Mouse (Mus musculus): ENCODE data around the gene Sgms1.
A peak's percentile ranks its signal among the peaks of the same experiment; 100 is the strongest.

The Sgms1 gene

DNA sequence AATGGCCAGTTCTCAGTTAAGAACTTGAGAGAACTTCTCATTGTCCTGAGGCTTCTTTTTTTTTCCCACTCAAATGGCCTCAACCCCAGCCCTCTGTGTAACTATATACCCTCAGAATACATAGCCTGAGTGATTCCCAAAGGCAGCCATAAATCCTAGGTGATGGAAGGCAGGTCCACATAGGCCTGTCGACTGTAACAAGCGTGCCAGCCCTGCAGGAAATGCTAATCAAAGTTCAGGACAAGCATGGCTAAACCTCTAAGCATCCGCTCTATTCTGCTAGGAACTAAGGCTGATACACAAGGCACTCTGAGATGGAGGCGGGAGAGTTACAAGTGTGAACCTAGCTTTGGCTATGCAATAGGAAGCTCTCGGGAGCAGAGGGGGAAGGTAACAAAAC lies 151.8 kb downstream of the Sgms1 start:
- DNase-seq = no peak

DNA sequence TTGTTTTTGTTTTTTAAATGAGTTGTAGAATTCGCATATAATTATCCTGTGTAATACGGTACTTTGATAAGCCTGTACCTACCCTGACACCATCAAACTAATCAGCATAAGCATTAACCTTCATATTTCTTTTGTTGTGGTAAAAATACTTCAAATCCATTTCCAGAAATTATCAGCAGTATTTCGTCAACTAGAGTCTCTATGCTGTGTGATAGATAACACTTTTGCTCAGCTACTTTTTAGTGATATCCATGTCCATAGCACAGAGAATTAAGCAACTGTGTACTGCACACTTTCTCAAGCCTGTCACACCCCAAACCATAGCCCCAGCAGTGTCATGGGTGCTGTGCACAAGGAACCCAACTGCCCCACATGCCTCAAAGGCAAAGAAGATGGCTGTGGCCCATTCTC lies 152.3 kb downstream of the Sgms1 start:
- no peak for DNase-seq

DNA sequence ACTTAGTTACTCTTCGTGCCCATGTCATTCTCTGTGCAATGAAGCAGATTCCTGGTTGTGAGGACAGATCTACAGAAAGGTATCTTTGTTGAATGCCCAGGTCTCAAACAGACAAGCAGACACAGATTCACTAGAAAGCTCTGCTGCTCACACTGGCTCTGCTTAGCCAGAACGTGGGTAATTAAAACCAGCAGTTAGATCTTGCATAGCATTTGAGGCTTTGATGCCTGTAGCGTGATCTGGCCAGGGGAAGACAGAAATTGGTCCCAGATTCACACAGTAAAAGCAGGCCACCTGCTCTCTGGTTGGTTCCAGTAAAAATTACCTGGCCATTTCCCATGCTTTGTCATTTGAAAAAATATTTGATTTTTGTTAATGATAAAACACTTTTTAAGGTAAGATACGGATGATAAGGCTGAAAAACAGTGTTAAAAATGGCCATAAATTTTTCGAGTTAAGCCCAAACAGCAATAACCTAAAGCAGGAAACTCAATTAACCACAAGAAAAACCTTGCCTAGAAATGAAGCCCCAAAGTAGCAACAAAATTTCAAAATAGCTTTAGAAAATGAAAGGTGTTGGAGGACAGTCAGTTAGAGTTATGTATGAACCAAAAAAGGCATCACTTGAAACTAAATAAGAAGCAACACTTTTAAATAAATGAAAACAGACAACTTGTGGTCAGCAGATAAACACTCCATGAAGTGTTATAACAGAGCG lies 154.6 kb downstream of the Sgms1 start:
- DNase-seq = no peak

DNA sequence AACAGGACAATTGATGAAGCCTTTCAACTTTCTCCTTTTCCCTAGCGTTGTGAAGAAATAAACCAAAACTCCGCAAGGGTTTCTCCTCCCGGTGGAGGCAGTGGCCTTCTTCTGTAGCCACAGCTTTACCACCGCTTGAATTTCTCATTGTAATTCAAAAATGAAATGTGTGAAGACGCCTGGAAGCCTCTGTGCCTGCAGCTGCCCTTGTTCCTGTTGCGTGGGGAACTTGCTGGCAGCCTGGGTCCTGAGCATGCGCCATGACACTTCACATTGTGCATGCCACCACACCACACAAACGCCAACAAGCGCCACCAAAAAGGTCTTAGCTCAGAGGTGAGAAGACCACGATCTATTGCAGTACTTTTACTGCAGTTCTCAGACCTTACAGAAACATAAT lies 158.2 kb downstream of the Sgms1 start:
- DNase-seq = no peak

DNA sequence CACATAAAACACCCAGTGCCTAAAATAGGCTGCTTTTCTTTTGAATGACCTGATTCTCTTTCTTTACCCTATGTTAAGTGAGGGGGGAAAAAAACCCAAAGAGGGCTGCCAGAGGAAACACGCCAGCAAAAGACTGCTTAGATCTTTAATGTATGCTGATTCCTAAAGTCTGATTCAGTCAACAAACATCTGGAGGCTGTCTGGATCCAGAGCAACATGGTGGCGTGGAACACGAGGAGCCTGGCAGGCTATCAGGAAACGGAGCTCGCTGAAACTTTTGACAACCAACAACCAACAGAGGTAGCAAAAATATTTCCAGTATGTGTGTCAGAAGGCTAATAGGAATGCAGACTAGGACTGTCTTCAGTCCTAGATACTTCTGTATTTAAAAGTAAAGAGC lies 158.7 kb downstream of the Sgms1 start:
- DNase-seq = no peak

DNA sequence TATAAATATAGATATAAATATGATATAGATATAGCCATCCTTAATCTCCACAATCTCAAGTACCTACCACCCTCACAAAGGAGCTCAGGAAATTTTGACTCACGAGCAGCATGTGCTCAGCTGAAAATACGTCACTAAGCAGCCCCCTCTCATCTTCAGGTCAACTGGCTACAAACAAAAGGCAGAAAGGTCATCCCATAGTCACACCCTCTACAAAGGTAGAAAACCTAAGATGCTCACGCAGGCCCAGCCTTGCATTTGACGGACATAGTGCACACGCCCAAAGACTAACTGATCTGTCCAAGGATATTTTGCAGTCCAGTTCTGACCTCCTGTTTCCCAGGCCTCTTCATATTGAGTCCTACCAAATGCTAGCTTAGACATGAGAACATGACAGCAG lies 159.2 kb downstream of the Sgms1 start:
- no peak for DNase-seq

DNA sequence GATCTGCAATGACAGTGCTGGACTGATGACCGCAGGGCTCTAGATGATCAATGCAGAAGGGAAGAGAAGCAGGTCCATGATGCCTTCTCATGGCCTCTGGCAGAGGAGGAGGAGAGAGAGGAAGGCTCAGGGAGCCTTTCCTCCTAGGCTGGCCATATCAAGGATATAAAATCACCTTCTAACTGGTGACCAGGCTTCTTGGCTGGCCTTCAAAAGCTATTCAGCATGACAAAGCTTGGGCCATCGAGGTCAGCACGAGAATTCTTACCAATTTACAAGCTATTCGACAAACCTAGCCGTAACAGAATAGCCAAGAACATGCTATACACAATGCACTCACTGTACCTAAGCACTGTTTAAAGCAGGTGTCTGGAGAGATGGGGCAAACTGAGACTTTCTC lies 159.7 kb downstream of the Sgms1 start:
- no peak for DNase-seq

DNA sequence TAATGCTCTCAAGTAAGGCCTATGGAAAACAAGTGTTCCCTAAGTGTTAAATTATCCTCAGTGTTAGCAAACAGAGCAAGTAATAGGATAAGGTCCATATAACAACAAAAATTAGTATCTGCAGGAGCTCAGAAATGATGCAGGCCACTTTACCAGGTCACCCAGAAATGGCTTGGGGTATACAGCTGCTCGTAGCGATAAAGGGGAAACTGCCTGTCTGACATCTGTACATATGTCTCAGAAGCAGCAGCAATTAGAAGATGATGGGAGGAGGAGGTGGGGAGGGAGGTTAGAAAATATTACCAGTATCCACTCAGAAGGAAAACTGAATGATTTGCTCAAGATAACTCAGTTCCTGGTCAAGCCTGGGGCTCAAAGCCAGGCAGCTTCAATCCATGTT lies 162.3 kb downstream of the Sgms1 start:
- DNase-seq = no peak

DNA sequence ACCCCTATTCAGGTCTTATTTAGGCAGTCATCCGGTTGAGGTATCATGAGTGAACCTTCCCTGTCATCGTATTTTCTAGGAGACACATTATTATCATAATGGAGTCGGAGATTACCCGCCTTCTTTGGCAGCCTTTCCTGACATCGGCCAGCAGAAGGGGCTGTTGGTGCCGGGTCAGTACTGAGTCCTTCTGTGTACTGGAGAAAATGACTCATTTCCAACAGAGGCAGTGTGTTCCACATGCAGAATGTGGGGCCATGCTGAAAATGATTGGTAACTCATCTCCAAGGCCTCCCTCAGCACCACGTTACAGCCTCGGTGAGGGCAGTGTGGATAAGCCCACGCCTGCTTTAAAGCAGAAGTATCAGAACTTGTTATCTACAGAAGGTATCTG lies 164.4 kb downstream of the Sgms1 start:
- DNase-seq = no peak

DNA sequence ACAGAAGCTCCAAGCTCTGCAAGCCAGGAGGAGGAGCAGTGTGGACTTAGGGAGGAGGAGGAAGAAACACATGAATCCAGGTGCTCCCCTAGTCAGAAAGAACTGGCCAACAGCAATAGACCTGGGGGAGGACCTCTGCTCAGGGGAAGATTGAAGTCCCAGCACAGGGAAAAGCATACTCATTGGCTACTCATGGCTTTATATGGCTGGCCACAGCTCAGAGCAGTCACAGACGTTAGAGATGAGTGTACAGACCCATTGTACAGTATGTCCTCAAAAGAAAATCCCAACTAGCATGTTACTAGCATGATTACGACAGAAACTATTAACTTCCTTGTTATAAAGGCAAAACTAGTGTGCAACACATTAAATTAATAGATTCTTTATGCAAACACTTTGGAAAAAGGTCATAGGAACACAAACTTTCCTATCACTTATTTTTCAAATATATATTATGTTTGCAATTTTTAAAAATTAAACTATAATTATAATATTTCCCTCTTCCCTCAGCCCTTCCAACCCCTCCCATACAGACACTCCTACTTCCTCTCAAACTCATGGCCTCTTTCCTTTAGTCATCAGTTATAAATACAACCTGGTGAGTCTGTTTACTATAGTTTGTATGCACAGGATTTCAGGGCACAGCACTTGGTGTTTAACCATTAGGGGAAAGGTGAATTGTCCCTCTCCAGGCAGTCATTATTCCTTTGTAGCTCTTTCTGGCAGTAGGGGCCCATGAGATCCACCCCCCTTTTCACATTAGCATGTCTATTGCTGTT lies 165.0 kb downstream of the Sgms1 start:
- DNase-seq = no peak

DNA sequence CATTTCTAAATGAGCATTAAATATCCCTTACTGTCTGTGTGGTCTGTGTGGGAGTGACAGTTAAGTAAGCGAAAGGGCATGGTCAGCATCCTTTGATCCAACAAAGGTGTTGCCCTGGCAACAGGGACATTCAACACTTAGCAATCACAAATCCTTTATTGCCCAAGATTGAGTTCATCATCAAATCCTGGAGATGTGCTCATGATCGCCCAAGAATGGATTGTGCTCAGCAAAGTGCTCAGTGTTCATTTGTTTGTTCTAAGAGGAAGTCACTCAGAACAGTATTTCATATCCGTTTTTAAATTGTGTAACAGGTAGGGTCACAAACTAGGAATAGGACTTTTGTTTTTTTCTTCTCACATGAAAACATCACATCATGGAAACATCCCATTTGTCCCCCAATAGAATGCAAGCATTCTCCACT lies 165.8 kb downstream of the Sgms1 start:
- no peak for DNase-seq

DNA sequence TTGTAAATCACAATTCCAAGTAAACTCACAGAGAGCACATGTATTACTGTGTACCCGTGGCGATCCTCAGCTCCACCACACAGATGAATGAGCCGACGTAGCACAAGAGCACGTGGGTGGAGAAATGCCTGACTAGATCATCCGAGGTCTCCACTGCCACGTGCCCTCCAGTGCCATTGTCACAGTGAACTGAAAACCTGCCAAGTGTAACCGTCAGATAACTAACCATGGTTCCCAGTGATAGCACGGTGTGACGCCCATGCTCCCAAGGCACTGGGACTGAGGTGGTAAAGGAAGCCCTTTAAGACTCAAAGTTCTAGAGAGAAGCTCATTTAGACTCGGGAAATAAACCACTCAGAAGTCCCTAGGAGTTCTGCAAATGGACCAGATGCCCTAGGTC lies 167.4 kb downstream of the Sgms1 start:
- DNase-seq = no peak

DNA sequence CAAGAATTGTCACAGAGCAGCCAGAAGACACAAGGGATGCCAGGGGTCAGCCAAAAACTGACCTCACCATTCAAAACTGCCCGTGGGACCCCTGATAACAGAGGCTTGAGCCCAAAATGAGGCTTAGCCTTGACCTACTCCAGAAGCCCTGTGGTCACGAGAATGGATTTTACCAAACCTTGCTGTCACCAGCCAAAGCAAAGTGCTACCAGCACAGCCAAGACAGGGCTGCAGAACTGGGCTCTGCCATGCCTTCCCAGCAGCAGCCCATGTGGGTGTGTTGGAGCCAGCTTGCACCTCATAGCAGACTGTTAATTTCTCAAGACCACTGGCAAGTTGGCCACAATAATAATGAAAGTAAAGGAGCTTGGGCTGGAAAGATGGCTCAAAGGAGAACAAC lies 168.5 kb downstream of the Sgms1 start:
- no peak for DNase-seq

DNA sequence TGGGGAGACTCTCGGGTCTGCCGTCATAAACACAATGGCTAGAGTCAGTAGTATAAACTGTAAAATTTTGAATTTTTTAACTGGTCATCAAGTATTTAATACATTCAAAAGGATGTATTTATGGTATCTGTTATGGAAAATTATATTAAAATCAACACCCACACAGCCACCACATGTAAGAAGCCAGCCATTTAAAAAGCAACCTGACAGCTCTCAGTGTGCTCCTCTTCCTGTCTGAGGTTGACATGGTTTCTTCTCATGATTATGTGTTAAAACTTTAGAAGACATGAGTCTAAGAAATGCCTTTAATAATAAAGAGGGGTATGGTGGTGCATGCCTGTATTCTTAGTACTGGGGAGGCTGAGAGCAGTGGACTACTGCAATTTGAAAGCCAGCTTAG lies 172.8 kb downstream of the Sgms1 start:
- no peak for DNase-seq

DNA sequence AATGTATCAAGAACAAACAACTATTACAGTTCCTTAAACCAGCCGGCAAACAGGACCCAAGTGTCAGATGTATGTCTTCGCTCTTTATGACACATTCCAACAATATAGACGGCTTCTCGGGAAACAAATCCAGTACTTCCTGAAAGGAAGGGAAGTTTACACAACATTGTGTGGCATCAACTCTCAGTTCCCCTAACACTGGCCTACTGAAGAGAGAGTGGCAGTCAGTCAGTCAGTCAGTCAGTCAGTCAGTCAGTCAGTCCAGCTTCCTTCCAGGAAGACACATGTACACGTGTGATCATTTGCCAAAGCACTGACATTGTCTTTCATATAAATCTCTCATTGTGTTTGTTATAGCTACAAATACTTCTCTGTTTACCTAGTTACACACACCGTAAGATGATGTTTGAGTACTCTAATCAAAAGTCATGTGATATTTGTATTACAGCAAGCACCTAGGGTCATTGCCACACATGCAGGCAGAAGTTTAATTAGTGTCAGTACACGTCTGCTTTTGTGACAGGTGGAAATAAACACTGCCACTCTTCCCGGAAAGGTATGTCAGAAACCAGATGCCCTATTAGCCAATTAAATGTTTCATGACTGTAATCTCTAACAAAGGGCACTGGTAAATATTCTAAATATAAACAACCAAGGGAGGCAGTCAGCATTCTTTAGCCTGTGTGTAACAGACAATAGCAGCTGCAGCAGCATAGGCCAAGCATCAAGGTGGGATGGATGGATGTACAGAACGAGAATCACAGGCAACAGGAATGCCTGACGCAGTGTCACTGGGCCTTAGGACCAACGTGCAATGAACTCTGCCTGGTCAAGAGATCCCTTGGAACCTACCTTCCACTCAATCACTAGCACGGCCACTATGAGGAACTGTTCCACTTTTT lies 174.4 kb downstream of the Sgms1 start:
- DNase-seq = no peak

DNA sequence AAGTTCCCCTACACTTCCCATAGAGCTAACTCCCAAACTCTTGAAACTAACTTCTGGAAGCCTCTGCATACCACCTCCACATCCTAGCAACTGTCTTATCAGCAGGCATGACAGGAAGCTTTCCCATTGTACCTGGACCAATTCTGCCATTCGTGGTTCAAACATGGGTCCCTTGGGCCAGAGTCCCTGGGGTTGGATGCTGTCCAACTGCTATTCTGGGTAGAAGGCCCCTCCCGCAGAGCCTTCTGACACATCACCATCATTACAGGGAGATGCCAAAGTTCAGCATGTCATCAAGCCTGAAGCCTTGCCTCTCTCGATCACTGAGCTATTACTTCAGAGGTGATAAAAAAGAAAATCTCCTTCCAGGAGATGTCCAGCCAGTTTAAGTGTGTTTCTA lies 175.9 kb downstream of the Sgms1 start:
- no peak for DNase-seq

DNA sequence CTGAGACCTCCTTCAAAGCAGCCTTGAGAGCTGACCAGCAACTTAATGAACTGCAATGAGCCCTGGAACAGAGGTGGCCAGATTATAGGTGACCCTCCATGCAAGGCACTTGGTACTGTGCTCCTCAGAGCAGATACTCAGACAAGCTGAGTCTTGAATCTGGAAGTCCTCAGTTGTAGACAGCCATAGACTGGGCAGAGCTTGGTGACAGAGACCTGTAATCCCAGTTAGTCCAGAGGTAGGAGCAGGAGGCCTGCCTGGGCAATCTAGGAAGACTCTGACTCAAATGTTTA lies 178.3 kb downstream of the Sgms1 start:
- no peak for DNase-seq

DNA sequence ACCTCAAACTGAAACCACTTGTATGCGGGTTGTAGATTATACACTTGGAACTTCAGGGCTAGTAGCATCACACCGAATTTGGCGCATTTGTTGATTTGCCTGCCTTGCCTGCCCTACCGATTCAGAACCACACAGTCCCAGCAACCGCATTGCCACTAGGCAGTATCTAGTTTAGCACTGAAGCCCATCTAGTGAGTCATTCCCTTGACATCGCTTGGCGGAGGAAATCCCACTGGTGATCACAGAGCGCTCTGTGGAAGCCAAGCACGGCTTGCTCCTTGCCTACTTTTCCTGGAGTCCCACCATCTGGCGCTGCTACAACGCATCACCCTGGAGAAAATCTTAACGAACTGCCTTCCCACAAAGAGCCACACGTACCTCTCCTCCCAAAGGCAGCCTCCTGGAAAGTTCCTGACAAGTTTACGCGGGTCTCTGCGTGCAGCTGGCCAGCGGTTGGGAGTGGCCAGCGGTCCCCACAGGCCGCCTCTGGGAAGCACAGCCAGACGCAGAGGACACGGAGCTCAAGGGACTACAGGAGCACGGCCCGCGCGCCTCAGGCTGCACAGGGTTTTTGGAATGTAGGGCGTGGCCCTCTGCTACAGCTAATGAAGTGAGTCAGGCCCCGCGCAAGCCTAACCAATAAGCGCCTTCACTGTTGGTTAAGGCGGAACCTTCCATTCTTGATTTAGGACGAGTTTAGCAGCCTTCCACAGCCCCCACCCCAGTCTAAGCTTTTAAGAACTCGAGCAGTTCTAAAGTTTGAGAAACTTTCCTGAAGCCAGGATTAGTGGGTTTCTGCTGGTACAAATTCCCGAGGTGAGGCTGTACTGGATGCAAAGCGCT lies 178.8 kb downstream of the Sgms1 start:
- peak; percentile 52 to 59 for DNase-seq

DNA sequence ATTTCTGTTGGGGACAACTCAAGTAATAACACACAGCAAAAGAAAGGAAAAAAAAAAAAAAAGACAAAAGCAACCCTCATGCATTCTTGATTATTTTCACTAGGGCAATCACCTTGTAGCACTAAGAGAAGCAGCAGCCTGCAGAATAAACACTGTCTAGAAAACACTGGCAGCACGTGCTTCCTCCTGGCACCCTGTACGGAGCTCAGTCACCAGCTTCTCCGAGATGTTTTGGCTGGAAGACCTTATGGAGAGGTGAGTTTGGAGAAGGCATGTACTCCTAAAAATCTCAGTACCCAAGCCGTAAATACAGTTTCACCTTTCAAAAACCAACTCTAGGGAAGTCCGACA lies 179.4 kb downstream of the Sgms1 start:
- DNase-seq = peak; percentile 27 to 33

DNA sequence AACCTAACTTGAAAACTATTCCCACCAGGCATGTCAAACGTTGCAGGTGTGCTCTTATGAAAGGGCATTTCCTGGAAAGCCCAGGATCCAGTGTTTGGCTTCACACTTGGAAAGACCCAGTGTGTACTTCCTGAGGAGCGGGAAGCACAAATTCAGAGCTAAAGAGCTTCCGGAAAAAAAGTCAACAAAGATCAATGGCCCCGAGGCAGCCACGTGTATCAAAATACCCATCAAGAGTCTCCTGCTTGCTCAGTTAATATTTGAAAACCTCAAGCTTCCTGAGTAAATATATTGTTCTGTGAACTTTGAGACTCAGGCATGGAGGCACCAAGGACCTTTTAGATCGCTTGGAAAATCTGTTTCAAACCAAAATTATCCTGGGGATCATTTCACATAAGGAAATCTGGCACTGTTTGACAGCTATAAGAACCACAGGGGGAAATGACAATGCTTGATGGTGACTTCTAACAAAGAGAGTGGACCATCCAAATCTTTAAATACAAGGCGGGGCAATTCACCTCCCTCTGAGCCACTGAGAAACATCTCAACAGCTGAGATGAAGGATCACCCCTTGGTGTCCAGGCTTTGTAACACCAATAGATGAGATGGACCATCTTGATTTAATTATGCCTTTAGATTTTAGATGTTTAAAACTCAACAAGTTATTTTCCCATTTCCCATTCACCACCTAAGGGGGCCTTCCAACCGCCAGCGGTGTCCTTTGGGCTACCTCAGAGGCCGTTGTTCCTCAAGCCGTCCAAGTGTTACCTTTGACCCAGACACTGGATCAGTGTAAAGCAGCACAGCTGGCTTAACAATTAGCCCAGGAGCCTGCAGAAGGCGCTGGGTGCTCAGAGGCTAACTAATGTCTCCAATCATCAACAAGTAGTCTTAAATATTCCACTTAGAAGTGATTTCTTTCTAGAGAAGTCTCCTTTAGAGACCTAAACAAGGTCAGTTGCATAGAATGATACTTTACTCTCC lies 187.1 kb downstream of the Sgms1 start:
- no peak for DNase-seq

DNA sequence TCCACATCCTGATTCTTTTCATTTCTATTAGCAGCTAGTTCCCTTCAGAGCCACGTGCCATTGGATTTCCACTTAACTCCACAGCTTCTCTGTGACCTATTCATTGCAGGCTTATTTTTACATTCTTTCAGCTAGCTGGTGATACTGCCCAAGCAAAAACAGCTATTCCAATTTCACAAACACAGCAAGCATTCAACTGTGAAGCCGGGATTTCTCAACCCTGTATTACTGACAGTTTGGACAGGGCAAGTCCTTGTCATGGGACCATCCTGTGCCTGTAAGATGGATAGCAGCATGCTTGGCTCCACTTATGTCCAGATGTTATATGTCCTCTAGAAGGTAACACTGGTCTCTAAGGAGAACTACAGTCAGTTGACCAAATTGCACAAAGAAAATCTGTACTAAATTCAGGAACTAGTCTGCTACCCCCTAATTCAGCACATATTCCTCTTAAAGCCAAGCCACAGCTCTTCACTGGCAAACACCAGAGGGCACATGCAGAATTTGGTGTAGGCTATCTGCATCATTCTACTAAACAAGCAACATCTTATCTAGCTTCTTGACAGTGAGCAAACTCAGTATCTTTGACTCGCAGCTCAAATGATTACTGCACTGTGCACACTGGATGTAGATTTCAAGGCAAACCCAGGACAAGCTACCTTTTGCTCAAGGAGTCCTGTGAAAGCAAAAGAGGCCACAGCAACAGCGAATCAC lies 189.5 kb downstream of the Sgms1 start:
- no peak for DNase-seq

All from cerebellum, adult 18-20 months (tissue).